Mouse (Mus musculus) forebrain, embryonic 10.5 days (tissue): ENCODE data around the gene Crim1. TPM values are rescaled to one million over a fixed set of nuclear protein-coding genes. Genes with fewer than 3 reads are reported as not detected.

Source experiments
- DNase-seq: peaks from one replicate; pipeline ENCODE4 v3.0.0-alpha.2; 2017; ENCODE audit warnings: low spot score; ENCODE audit errors: extremely low spot score
- H3K27ac ChIP-seq: fragments of 300-500 bp; sonication (generic); 2 replicates; pipeline ENCODE4 v1.5.1; 2016; ENCODE audit warnings: mild to moderate bottlenecking
- H3K27me3 ChIP-seq: fragments of 300-500 bp; sonication (generic); 2 replicates; pipeline ENCODE4 v1.6.1; 2016; ENCODE audit warnings: mild to moderate bottlenecking; ENCODE audit not compliant: poor library complexity, severe bottlenecking
- H3K36me3 ChIP-seq: fragments of 300-500 bp; sonication (generic); replicated peaks from 2 replicates; pipeline ENCODE4 v1.6.1; 2016; ENCODE audit warnings: mild to moderate bottlenecking, moderate library complexity
- H3K4me1 ChIP-seq: fragments of 300-500 bp; sonication (generic); 2 replicates; pipeline ENCODE4 v1.6.1; 2016
- H3K4me3 ChIP-seq: fragments of 300-500 bp; sonication (generic); 2 replicates; pipeline ENCODE4 v1.5.1; 2016; ENCODE audit warnings: mild to moderate bottlenecking, moderate library complexity
- H3K9me3 ChIP-seq: fragments of 300-500 bp; sonication (generic); 2 replicates; pipeline ENCODE4 v1.6.1; 2016; ENCODE audit warnings: mild to moderate bottlenecking, moderate library complexity
- WGBS: fragments of 180-500 bp; shearing (Covaris S2); methylation state at CpG from one replicate; pipeline ENCODE4 v1.1.7; 2016; 5-methylcytosine and 5-hydroxymethylcytosine counted together
- polyA plus RNA-seq: library from polyadenylated mRNA; unstranded; fragments of >200 nt; fragmentation: Nextera tagmentation; extraction: Ambion mirVana; gene quantifications from 2 replicates; pipeline ENCODE4 v1.2.1, GENCODE M21; 2016

The Crim1 gene
- 1.8 and 2.3 TPM in 2 replicates for polyA plus RNA-seq

- H3K9me3 ChIP-seq = no peaks in the 10 kb centered on the region
- peaks cover 29% of the 10 kb centered on the region for H3K27me3 ChIP-seq
- WGBS = under 1% methylated on average over 70 of the region's 90 CpGs
- H3K36me3 ChIP-seq = no peaks in the 10 kb centered on the region
- peak within 1 kb of the TSS; percentile 83 for H3K4me3 ChIP-seq
- peaks cover 36% of the 10 kb centered on the region for H3K4me1 ChIP-seq
- peak within 1 kb of the TSS; percentile 94 for H3K27ac ChIP-seq
- peak; percentile 81 for DNase-seq
Observed at GRCm38 (mm10) chr17:78199626-78200560, at the start of gene Crim1. Gene Crim1 (plus strand): TSS chr17:78200248.

- no peak overlapping the region for H3K27ac ChIP-seq
- H3K9me3 ChIP-seq = no peaks in the 10 kb centered on the region
- no peak overlapping the region for H3K4me3 ChIP-seq
- no peaks in the 10 kb centered on the region for H3K27me3 ChIP-seq
- DNase-seq = no peak
- no peaks in the 10 kb centered on the region for H3K36me3 ChIP-seq
- WGBS = 73% methylated on average over 13 of the region's 13 CpGs
- 0 out of 2 replicates have a peak, but pooled peaks cover 5% of the 10 kb centered on the region for H3K4me1 ChIP-seq
Observed at GRCm38 (mm10) chr17:78151479-78152282, 48.4 kb upstream of the Crim1 start.

GRCm38 (mm10) chr17:78163278-78163677 is 36.8 kb upstream of the Crim1 start:
- Histone ChIP-seq H3K27ac (no peak overlapping the region), H3K4me1 (no peaks in the 10 kb centered on the region), H3K36me3 (no peaks in the 10 kb centered on the region), H3K9me3 (no peaks in the 10 kb centered on the region), H3K4me3 (no peak overlapping the region), H3K27me3 (no peaks in the 10 kb centered on the region)
- peak; percentile 45 for DNase-seq
- WGBS = 35% methylated on average over 5 of the region's 5 CpGs

GRCm38 (mm10) chr17:78163724-78164236 is 36.3 kb upstream of the Crim1 start:
- Histone ChIP-seq H3K9me3 (no peaks in the 10 kb centered on the region), H3K27me3 (no peaks in the 10 kb centered on the region), H3K4me3 (no peak overlapping the region), H3K4me1 (no peaks in the 10 kb centered on the region), H3K36me3 (no peaks in the 10 kb centered on the region), H3K27ac (no peak overlapping the region)
- no peak for DNase-seq
- WGBS = 87% methylated on average over 10 of the region's 10 CpGs

- H3K27me3 ChIP-seq = no peaks in the 10 kb centered on the region
Observed at GRCm38 (mm10) chr17:78165855-78166254, 34.2 kb upstream of the Crim1 start.

GRCm38 (mm10) chr17:78166566-78166965 is 33.5 kb upstream of the Crim1 start:
- H3K27me3 ChIP-seq = no peaks in the 10 kb centered on the region
- no peaks in the 10 kb centered on the region for H3K9me3 ChIP-seq
- H3K36me3 ChIP-seq = no peaks in the 10 kb centered on the region
- H3K27ac ChIP-seq = no peak overlapping the region
- WGBS = 83% methylated on average over 4 of the region's 4 CpGs
- no peak for DNase-seq
- H3K4me1 ChIP-seq = no peaks in the 10 kb centered on the region
- no peak overlapping the region for H3K4me3 ChIP-seq

More at GRCm38 (mm10) chr17:78165855-78166254, 34.2 kb upstream of the Crim1 start:
- no peaks in the 10 kb centered on the region for H3K36me3 ChIP-seq
- H3K4me3 ChIP-seq = no peak overlapping the region
- H3K9me3 ChIP-seq = no peaks in the 10 kb centered on the region
- no peak for DNase-seq
- H3K27ac ChIP-seq = no peak overlapping the region
- no peaks in the 10 kb centered on the region for H3K4me1 ChIP-seq

- H3K9me3 ChIP-seq = no peaks in the 10 kb centered on the region
- no peaks in the 10 kb centered on the region for H3K4me1 ChIP-seq
- 83% methylated on average over 2 of the region's 2 CpGs for WGBS
- no peaks in the 10 kb centered on the region for H3K36me3 ChIP-seq
- DNase-seq = no peak
- H3K27me3 ChIP-seq = no peaks in the 10 kb centered on the region
- no peak overlapping the region for H3K4me3 ChIP-seq
- no peak overlapping the region for H3K27ac ChIP-seq
Observed at GRCm38 (mm10) chr17:78172371-78172770, 27.7 kb upstream of the Crim1 start.

- H3K4me1 ChIP-seq = no peaks in the 10 kb centered on the region
- WGBS = 93% methylated on average over 6 of the region's 6 CpGs
Observed at GRCm38 (mm10) chr17:78180766-78181165, 19.3 kb upstream of the Crim1 start.

GRCm38 (mm10) chr17:78196184-78196583 is 3.9 kb upstream of the Crim1 start:
- Histone ChIP-seq H3K27me3 (peaks cover 21% of the 10 kb centered on the region), H3K9me3 (no peaks in the 10 kb centered on the region), H3K4me3 (no peak overlapping the region), H3K36me3 (no peaks in the 10 kb centered on the region), H3K27ac (no peak overlapping the region), H3K4me1 (peaks cover 16% of the 10 kb centered on the region)
- no peak for DNase-seq
- 87% methylated on average over 5 of the region's 5 CpGs for WGBS

More at GRCm38 (mm10) chr17:78180766-78181165, 19.3 kb upstream of the Crim1 start:
- no peak overlapping the region for H3K27ac ChIP-seq
- no peak overlapping the region for H3K4me3 ChIP-seq
- H3K9me3 ChIP-seq = no peaks in the 10 kb centered on the region
- H3K36me3 ChIP-seq = no peaks in the 10 kb centered on the region
- no peaks in the 10 kb centered on the region for H3K27me3 ChIP-seq
- DNase-seq = no peak

GRCm38 (mm10) chr17:78197111-78197510 is 2.9 kb upstream of the Crim1 start:
- H3K4me1 ChIP-seq = peaks cover 25% of the 10 kb centered on the region
- H3K4me3 ChIP-seq = no peak overlapping the region
- no peaks in the 10 kb centered on the region for H3K9me3 ChIP-seq
- peak; percentile 42 for DNase-seq
- H3K27me3 ChIP-seq = peaks cover 21% of the 10 kb centered on the region
- WGBS = 23% methylated on average over 7 of the region's 7 CpGs
- H3K27ac ChIP-seq = no peak overlapping the region
- H3K36me3 ChIP-seq = no peaks in the 10 kb centered on the region

GRCm38 (mm10) chr17:78198140-78198539 is 1.9 kb upstream of the Crim1 start:
- no peaks in the 10 kb centered on the region for H3K9me3 ChIP-seq
- WGBS = 73% methylated on average over 4 of the region's 4 CpGs
- H3K36me3 ChIP-seq = no peaks in the 10 kb centered on the region
- H3K27ac ChIP-seq = no peak overlapping the region
- no peak overlapping the region for H3K4me3 ChIP-seq
- H3K4me1 ChIP-seq = peaks cover 36% of the 10 kb centered on the region
- no peak for DNase-seq
- peaks cover 29% of the 10 kb centered on the region for H3K27me3 ChIP-seq

GRCm38 (mm10) chr17:78198820-78199219 is 1.2 kb upstream of the Crim1 start:
- Histone ChIP-seq H3K27ac (no peak overlapping the region), H3K9me3 (no peaks in the 10 kb centered on the region), H3K36me3 (no peaks in the 10 kb centered on the region), H3K4me3 (peak overlapping the region; percentile 83), H3K27me3 (peaks cover 29% of the 10 kb centered on the region), H3K4me1 (peaks cover 36% of the 10 kb centered on the region)
- WGBS = 8% methylated on average over 4 of the region's 4 CpGs
- no peak for DNase-seq
